9 mouse cellular contexts compared by ENCODE assay signal in genomic region chr7:102417398-102417797, GRCm38 (mm10). TPM values are rescaled to one million over a fixed set of nuclear protein-coding genes. Genes with fewer than 3 reads are reported as not detected.
DNase-seq lines count a peak whose midpoint lies in the region; ATAC-seq and TF ChIP-seq lines count a peak whose summit lies in the region.
"Had no signal": no experiment of that assay in that cellular context is flagged by ENCODE, and none has a peak within 500 bp of the region (broad histone marks: within the 10 kb centered on the region; RNA-seq: fewer than 3 reads in every experiment).

No protein-coding gene starts in this region.

- H3K9ac ChIP-seq in forebrain, postnatal 0 days: no peak overlapping the region
- H3K9ac ChIP-seq in intestine, embryonic 15.5 days: no peak overlapping the region
- no peak overlapping the region for H3K9ac ChIP-seq in midbrain, embryonic 13.5 days (replicated peaks)
- H3K9ac ChIP-seq: heart, embryonic 13.5 days had no signal

- no peaks in the 10 kb centered on the region for H3K9me3 ChIP-seq in G1E (replicated peaks)
- no peaks in the 10 kb centered on the region for H3K9me3 ChIP-seq in forebrain, postnatal 0 days (ENCODE audit: low read length)
- H3K9me3 ChIP-seq in intestine, embryonic 15.5 days: no peaks in the 10 kb centered on the region
- no peaks in the 10 kb centered on the region for H3K9me3 ChIP-seq in midbrain, embryonic 13.5 days
- H3K9me3 ChIP-seq: heart, embryonic 13.5 days had no signal

- H3K36me3 ChIP-seq in G1E (replicated peaks): peaks cover 24% of the 10 kb centered on the region
- H3K36me3 ChIP-seq in forebrain, postnatal 0 days (ENCODE audit: insufficient read depth): no peaks in the 10 kb centered on the region
- H3K36me3 ChIP-seq in intestine, embryonic 15.5 days: no peaks in the 10 kb centered on the region
- no peaks in the 10 kb centered on the region for H3K36me3 ChIP-seq in midbrain, embryonic 13.5 days
- H3K36me3 ChIP-seq in splenic B cell, adult 2 months (ENCODE audit: control insufficient read depth, insufficient read depth, low read length, poor library complexity, severe bottlenecking): peaks cover 6% of the 10 kb centered on the region
- H3K36me3 ChIP-seq: heart, embryonic 13.5 days had no signal

- H3K27ac ChIP-seq in cerebellum, adult 2 months (ENCODE audit: insufficient read depth, low read length): no peak overlapping the region
- no peak overlapping the region for H3K27ac ChIP-seq in forebrain, postnatal 0 days (ENCODE audit: low read depth, low read length)
- H3K27ac ChIP-seq in intestine, embryonic 15.5 days: no peak overlapping the region
- no peak overlapping the region for H3K27ac ChIP-seq in midbrain, embryonic 13.5 days
- H3K27ac ChIP-seq: heart, embryonic 13.5 days had no signal

- TF ChIP-seq CTCF in G1E (IDR thresholded peaks at IDR 0.05; ENCODE audit: low read depth, low read length): peak; percentile 82
- TF ChIP-seq CTCF in cerebellum, adult 2 months (IDR thresholded peaks at IDR 0.05; ENCODE audit: borderline replicate concordance, insufficient read depth, low read depth, low read length): peak; percentile 87
- TF ChIP-seq CTCF in forebrain, postnatal 0 days (IDR thresholded peaks at IDR 0.05; ENCODE audit: low read depth): peak; percentile 91

- peaks cover 18% of the 10 kb centered on the region for H3K4me1 ChIP-seq in G1E (ENCODE audit: insufficient read depth, low read depth, low read length)
- H3K4me1 ChIP-seq in cerebellum, adult 2 months (ENCODE audit: control insufficient read depth, insufficient read depth, low read length): no peaks in the 10 kb centered on the region
- no peaks in the 10 kb centered on the region for H3K4me1 ChIP-seq in forebrain, postnatal 0 days (ENCODE audit: insufficient read depth)
- H3K4me1 ChIP-seq in intestine, embryonic 15.5 days (replicated peaks): no peaks in the 10 kb centered on the region
- H3K4me1 ChIP-seq in midbrain, embryonic 13.5 days (replicated peaks): no peaks in the 10 kb centered on the region

- H3K4me3 ChIP-seq in G1E (ENCODE audit: low read depth, low read length): no peak overlapping the region
- H3K4me3 ChIP-seq in cerebellum, adult 2 months (replicated peaks; ENCODE audit: insufficient read depth, low read depth, low read length): no peak overlapping the region
- H3K4me3 ChIP-seq in forebrain, postnatal 0 days (ENCODE audit: low read depth, low read length): no peak overlapping the region
- H3K4me3 ChIP-seq in intestine, embryonic 15.5 days (replicated peaks): no peak overlapping the region
- H3K4me3 ChIP-seq in midbrain, embryonic 13.5 days (replicated peaks): no peak overlapping the region
- H3K4me3 ChIP-seq: heart, embryonic 13.5 days had no signal

- peak; percentile 81 for DNase-seq in 3T3-L1 (ENCODE audit: low read depth, low spot score)
- peak; percentile 41 for DNase-seq in G1E (ENCODE audit: low spot score)
- DNase-seq in cerebellum, adult 2 months: peak; percentile 49 to 69
- peak; percentile 79 for DNase-seq in forebrain, postnatal 0 days
- DNase-seq in left cerebral cortex, postnatal 4 days: peak; percentile 16
- DNase-seq in splenic B cell, adult 2 months (ENCODE audit: low read depth, low spot score): peak; percentile 90

- no peak overlapping the region for H3K4me2 ChIP-seq in forebrain, postnatal 0 days (ENCODE audit: low read depth)
- H3K4me2 ChIP-seq in intestine, embryonic 15.5 days (replicated peaks): no peak overlapping the region
- no peak overlapping the region for H3K4me2 ChIP-seq in midbrain, embryonic 13.5 days (replicated peaks)
- H3K4me2 ChIP-seq: heart, embryonic 13.5 days had no signal

- no peak for TF ChIP-seq POLR2A in cerebellum, adult 2 months (IDR thresholded peaks at IDR 0.05; ENCODE audit: borderline replicate concordance, insufficient read depth, low read length)

- intact Hi-C loops in left cerebral cortex, postnatal 4 days (cut with DNase I): loop anchor here (5.0 to 10.0 kb wide), 2 partner anchors 63 to 150 kb away; partner anchors contain the start of gene Stim1

- WGBS in cerebellum, adult 2 months: 2% methylated on average over 4 of the region's 4 CpGs
- 3% methylated on average over 4 of the region's 4 CpGs for WGBS in forebrain, postnatal 0 days
- WGBS in intestine, embryonic 15.5 days: under 1% methylated on average over 4 of the region's 4 CpGs
- 8% methylated on average over 4 of the region's 4 CpGs for WGBS in midbrain, embryonic 13.5 days

- H3K27me3 ChIP-seq in G1E (ENCODE audit: insufficient read depth, low read length): no peaks in the 10 kb centered on the region
- no peaks in the 10 kb centered on the region for H3K27me3 ChIP-seq in cerebellum, adult 2 months (ENCODE audit: control insufficient read depth, insufficient read depth, low read length)
- H3K27me3 ChIP-seq in forebrain, postnatal 0 days (ENCODE audit: insufficient read depth, low read length): no peaks in the 10 kb centered on the region
- H3K27me3 ChIP-seq in intestine, embryonic 15.5 days (replicated peaks): no peaks in the 10 kb centered on the region
- H3K27me3 ChIP-seq in midbrain, embryonic 13.5 days: no peaks in the 10 kb centered on the region
- no peaks in the 10 kb centered on the region for H3K27me3 ChIP-seq in splenic B cell, adult 2 months (ENCODE audit: control insufficient read depth, insufficient read depth, low read length, poor library complexity, severe bottlenecking)
- H3K27me3 ChIP-seq: heart, embryonic 13.5 days had no signal

- no peak for ATAC-seq in G1E (ENCODE audit: extremely low read depth, insufficient number of reproducible peaks, low FRiP score, poor library complexity, severe bottlenecking)
- ATAC-seq in forebrain, postnatal 0 days: peak; percentile 86
- ATAC-seq in intestine, embryonic 15.5 days: peak; percentile 58
- peak; percentile 80 for ATAC-seq in midbrain, embryonic 13.5 days

RNA-seq across cellular contexts. Expression of gene Rrm1, which starts 24.1 kb away (rescaled TPM):
- total RNA-seq in G1E (2014; fragmentation: Nextera tagmentation): 264 and 285 TPM in 2 replicates
- total RNA-seq in G1E (2017): 524 and 591 TPM in 2 replicates
- 64.3 and 131 TPM in 2 replicates for polyA plus RNA-seq in G1E (2012)
- polyA plus RNA-seq in cerebellum, adult 2 months (2012; rRNA removed): 17.0 and 20.0 TPM in 2 replicates
- 31.9 and 40.0 TPM in 2 replicates for total RNA-seq in forebrain, postnatal 0 days (2014; rRNA removed)
- polyA plus RNA-seq in forebrain, postnatal 0 days (2015; fragmentation: Nextera tagmentation; extraction: Ambion mirVana): 25.6 and 30.9 TPM in 2 replicates
- polyA plus RNA-seq in intestine, embryonic 15.5 days (2015; fragmentation: Nextera tagmentation; extraction: Ambion mirVana): 127 and 138 TPM in 2 replicates
- total RNA-seq in left cerebral cortex, postnatal 4 days (2021): 10 to 100 TPM; 24.8 to 25.0 TPM
- 85.6 and 86.3 TPM in 2 replicates for polyA plus RNA-seq in midbrain, embryonic 13.5 days (2015; fragmentation: Nextera tagmentation; extraction: Ambion mirVana)

Comparison
In these comparisons a context has a peak if more than half of its experiments do, and no peak if none do; other contexts are left out.
1. DNase-seq: peak in every context shown above with its lines; median percentile 90 in splenic B cell, adult 2 months; 81 in 3T3-L1; 79 in forebrain, postnatal 0 days; 59 in cerebellum, adult 2 months; 41 in G1E; 16 in left cerebral cortex, postnatal 4 days.